Mouse (Mus musculus): ENCODE measurements around the gene Arg2. TPM values are rescaled to one million over a fixed set of nuclear protein-coding genes. Genes with fewer than 3 reads are reported as not detected.
"Not testable (repeated sequence)": the region's sequence is repeated elsewhere in the genome, so short reads cannot be mapped to it uniquely, and the experiment has no call there.

The Arg2 gene
- polyA plus RNA-seq, 1 experiment from 2014 or later, result 0.06 TPM

- Histone ChIP-seq H3K9ac (peak overlapping the region; percentile 85), H3K4me1 (replicated peaks) (peaks cover 30% of the 10 kb centered on the region), H3K27me3 (no peaks in the 10 kb centered on the region), H3K9me3 (replicated peaks) (no peaks in the 10 kb centered on the region), H3K4me2 (peak overlapping the region; percentile 83), H3K4me3 (replicated peaks) (peak overlapping the region; percentile 98), H3K27ac (replicated peaks) (peak overlapping the region; percentile 92; the same call in 1 of the 2 replicates), H3K36me3 (replicated peaks) (peaks cover 20% of the 10 kb centered on the region)
- 28% methylated on average over 12 of the region's 12 CpGs for WGBS (ENCODE audit: insufficient replicate concordance)
- ATAC-seq (ENCODE audit: insufficient read depth), result no peak
These were observed 40.9 kb downstream of the Arg2 start for GRCm38 (mm10) chr12:79171269-79171995.

GRCm38 (mm10) chr12:79172019-79172941 lies 41.7 kb downstream of the Arg2 start, which contains the start of gene Vti1b:
Gene Vti1b (minus strand): TSS chr12:79172667.
- ATAC-seq (ENCODE audit: insufficient read depth), result peak; percentile 97
- Histone ChIP-seq H3K4me3 (replicated peaks) (peak within 1 kb of the TSS; percentile 98), H3K27me3 (no peaks in the 10 kb centered on the region), H3K27ac (replicated peaks) (peak within 1 kb of the TSS; percentile 92), H3K4me1 (replicated peaks) (peaks cover 30% of the 10 kb centered on the region), H3K4me2 (peak within 1 kb of the TSS; percentile 83), H3K9me3 (replicated peaks) (no peaks in the 10 kb centered on the region), H3K9ac (peak within 1 kb of the TSS; percentile 85), H3K36me3 (replicated peaks) (peaks cover 29% of the 10 kb centered on the region)
- under 1% methylated on average over 73 of the region's 73 CpGs for WGBS (ENCODE audit: insufficient replicate concordance)

- no peak for ATAC-seq (ENCODE audit: insufficient read depth)
- H3K4me3 ChIP-seq (replicated peaks), result no peak overlapping the region
- no peaks in the 10 kb centered on the region for H3K27me3 ChIP-seq
- H3K4me1 ChIP-seq (replicated peaks), result peaks cover 30% of the 10 kb centered on the region
- H3K36me3 ChIP-seq (replicated peaks), result peaks cover 34% of the 10 kb centered on the region
- H3K27ac ChIP-seq (replicated peaks), result peak overlapping the region; percentile 66
- H3K4me2 ChIP-seq, result peak overlapping the region; percentile 46
- 0 out of 2 replicates have a peak overlapping the region, but pooled peaks have one; percentile 6 for H3K9ac ChIP-seq
- WGBS (ENCODE audit: insufficient replicate concordance), result 25% methylated on average over 5 of the region's 5 CpGs
- no peaks in the 10 kb centered on the region for H3K9me3 ChIP-seq (replicated peaks)
These were observed 43.1 kb downstream of the Arg2 start for GRCm38 (mm10) chr12:79173721-79174120.

GRCm38 (mm10) chr12:79175998-79176397 lies 45.4 kb downstream of the Arg2 start:
- Histone ChIP-seq H3K4me1 (replicated peaks) (peaks cover 27% of the 10 kb centered on the region), H3K9ac (no peak overlapping the region), H3K36me3 (replicated peaks) (peaks cover 42% of the 10 kb centered on the region), H3K27me3 (no peaks in the 10 kb centered on the region), H3K9me3 (replicated peaks) (no peaks in the 10 kb centered on the region), H3K4me3 (replicated peaks) (no peak overlapping the region), H3K27ac (replicated peaks) (no peak overlapping the region), H3K4me2 (no peak overlapping the region)
- 78% methylated on average over 5 of the region's 5 CpGs for WGBS (ENCODE audit: insufficient replicate concordance)
- no peak for ATAC-seq (ENCODE audit: insufficient read depth)

GRCm38 (mm10) chr12:79185160-79185559 lies 54.6 kb downstream of the Arg2 start:
- not testable (repeated sequence) for H3K9ac ChIP-seq; ATAC-seq (ENCODE audit: insufficient read depth); H3K4me2 ChIP-seq; H3K27ac ChIP-seq (replicated peaks); H3K4me3 ChIP-seq (replicated peaks); H3K27me3 ChIP-seq; H3K9me3 ChIP-seq (replicated peaks)
- Histone ChIP-seq H3K36me3 (replicated peaks) (peaks cover 78% of the 10 kb centered on the region), H3K4me1 (replicated peaks) (peaks cover 12% of the 10 kb centered on the region)
- 70% methylated on average over 5 of the region's 6 CpGs for WGBS (ENCODE audit: insufficient replicate concordance)

- Histone ChIP-seq H3K27ac (replicated peaks) (peak overlapping the region; percentile 76), H3K36me3 (replicated peaks) (peaks cover 24% of the 10 kb centered on the region), H3K4me3 (replicated peaks) (peak overlapping the region; percentile 68), H3K4me2 (peak overlapping the region; percentile 87), H3K9me3 (replicated peaks) (no peaks in the 10 kb centered on the region), H3K4me1 (replicated peaks) (peaks cover 23% of the 10 kb centered on the region), H3K27me3 (no peaks in the 10 kb centered on the region), H3K9ac (peak overlapping the region; percentile 66)
- ATAC-seq (ENCODE audit: insufficient read depth), result peak; percentile 96
- WGBS (ENCODE audit: insufficient replicate concordance), result under 1% methylated on average over 18 of the region's 18 CpGs
These were observed 60.5 kb downstream of the Arg2 start for GRCm38 (mm10) chr12:79190931-79191673.

GRCm38 (mm10) chr12:79191701-79192100 lies 61.1 kb downstream of the Arg2 start:
- Histone ChIP-seq H3K36me3 (replicated peaks) (peaks cover 18% of the 10 kb centered on the region), H3K4me1 (replicated peaks) (peaks cover 23% of the 10 kb centered on the region), H3K4me3 (replicated peaks) (peak overlapping the region; percentile 68), H3K27me3 (no peaks in the 10 kb centered on the region), H3K4me2 (peak overlapping the region; percentile 87), H3K9ac (peak overlapping the region; percentile 66), H3K9me3 (replicated peaks) (no peaks in the 10 kb centered on the region), H3K27ac (replicated peaks) (peak overlapping the region; percentile 76)
- WGBS (ENCODE audit: insufficient replicate concordance), result 4% methylated on average over 14 of the region's 14 CpGs
- ATAC-seq (ENCODE audit: insufficient read depth), result peak; percentile 70

GRCm38 (mm10) chr12:79192193-79192592 lies 61.6 kb downstream of the Arg2 start, which contains the start of gene Rdh11:
Gene Rdh11 (minus strand): TSS chr12:79192293.
- Histone ChIP-seq H3K27me3 (no peaks in the 10 kb centered on the region), H3K4me2 (peak within 1 kb of the TSS; percentile 87), H3K27ac (replicated peaks) (peak within 1 kb of the TSS; percentile 76), H3K4me1 (replicated peaks) (peaks cover 23% of the 10 kb centered on the region), H3K9me3 (replicated peaks) (no peaks in the 10 kb centered on the region), H3K4me3 (replicated peaks) (peak within 1 kb of the TSS; percentile 68), H3K36me3 (replicated peaks) (peaks cover 13% of the 10 kb centered on the region), H3K9ac (peak within 1 kb of the TSS; percentile 66)
- 62% methylated on average over 6 of the region's 6 CpGs for WGBS (ENCODE audit: insufficient replicate concordance)
- ATAC-seq (ENCODE audit: insufficient read depth), result no peak

- Histone ChIP-seq H3K4me3 (replicated peaks) (no peak overlapping the region), H3K9me3 (replicated peaks) (no peaks in the 10 kb centered on the region), H3K4me1 (replicated peaks) (peaks cover 23% of the 10 kb centered on the region), H3K9ac (no peak overlapping the region), H3K36me3 (replicated peaks) (peaks cover under 1% of the 10 kb centered on the region), H3K4me2 (no peak overlapping the region), H3K27ac (replicated peaks) (no peak overlapping the region), H3K27me3 (no peaks in the 10 kb centered on the region)
- WGBS (ENCODE audit: insufficient replicate concordance), result 2% methylated on average over 3 of the region's 3 CpGs
- ATAC-seq (ENCODE audit: insufficient read depth), result no peak
These were observed 62.9 kb downstream of the Arg2 start for GRCm38 (mm10) chr12:79193441-79193840.

GRCm38 (mm10) chr12:79197105-79197504 lies 66.5 kb downstream of the Arg2 start:
- H3K4me2 ChIP-seq, result no peak overlapping the region
- no peak for ATAC-seq (ENCODE audit: insufficient read depth)
- no peak overlapping the region for H3K4me3 ChIP-seq (replicated peaks)
- WGBS (ENCODE audit: insufficient replicate concordance), result 62% methylated on average over 5 of the region's 5 CpGs
- peaks cover 1% of the 10 kb centered on the region for H3K4me1 ChIP-seq (replicated peaks)
- H3K27me3 ChIP-seq, result no peaks in the 10 kb centered on the region
- no peaks in the 10 kb centered on the region for H3K9me3 ChIP-seq (replicated peaks)
- H3K36me3 ChIP-seq (replicated peaks), result no peaks in the 10 kb centered on the region
- no peak overlapping the region for H3K27ac ChIP-seq (replicated peaks)
- no peak overlapping the region for H3K9ac ChIP-seq
